Mouse (Mus musculus): Measurements from ENCODE around the gene Lrrc51. TPM values are rescaled to one million over a fixed set of nuclear protein-coding genes. Genes with fewer than 3 reads are reported as not detected.

Lrrc51 gene
- polyA plus RNA-seq, 1 experiment from 2014 or later: 7.0 TPM

GRCm38 (mm10) chr7:101906287-101906681 lies 27.4 kb downstream of the Lrrc51 start, which contains the start of gene Tomt:
Tomt (minus strand) TSS chr7:101906359.
- peak within 1 kb of the TSS; percentile 95 for H3K9ac ChIP-seq (ENCODE audit: low read length)
- H3K4me3 ChIP-seq (ENCODE audit: low read depth, low read length): peak within 1 kb of the TSS; percentile 82
- H3K27ac ChIP-seq (replicated peaks): peak within 1 kb of the TSS; percentile 96
- H3K36me3 ChIP-seq (ENCODE audit: control insufficient read depth, insufficient read depth, low read length): peaks cover 6% of the 10 kb centered on the region
- H3K4me1 ChIP-seq (replicated peaks; ENCODE audit: control insufficient read depth, insufficient read depth): peaks cover 5% of the 10 kb centered on the region
- peak within 1 kb of the TSS; percentile 65 for H3K4me2 ChIP-seq (replicated peaks; ENCODE audit: low read depth)
- ATAC-seq (ENCODE audit: low FRiP score, low TSS enrichment): no peak
- WGBS: 9% methylated on average over 11 of the region's 11 CpGs
- DNase-seq (ENCODE audit: low spot score): no peak
- H3K27me3 ChIP-seq (ENCODE audit: control insufficient read depth, insufficient read depth, low read length): no peaks in the 10 kb centered on the region
- no peaks in the 10 kb centered on the region for H3K9me3 ChIP-seq (ENCODE audit: control insufficient read depth, low read length)
- TF ChIP-seq CTCF (IDR thresholded peaks at IDR 0.05; ENCODE audit: low read depth): no peak
- TF ChIP-seq EP300 (optimal IDR thresholded peaks at IDR 0.05): no peak

GRCm38 (mm10) chr7:101905561-101906286 lies 28.0 kb downstream of the Lrrc51 start, which contains the start of gene Lamtor1:
Lamtor1 (plus strand) TSS chr7:101905904.
- under 1% methylated on average over 59 of the region's 61 CpGs for WGBS

DNA sequence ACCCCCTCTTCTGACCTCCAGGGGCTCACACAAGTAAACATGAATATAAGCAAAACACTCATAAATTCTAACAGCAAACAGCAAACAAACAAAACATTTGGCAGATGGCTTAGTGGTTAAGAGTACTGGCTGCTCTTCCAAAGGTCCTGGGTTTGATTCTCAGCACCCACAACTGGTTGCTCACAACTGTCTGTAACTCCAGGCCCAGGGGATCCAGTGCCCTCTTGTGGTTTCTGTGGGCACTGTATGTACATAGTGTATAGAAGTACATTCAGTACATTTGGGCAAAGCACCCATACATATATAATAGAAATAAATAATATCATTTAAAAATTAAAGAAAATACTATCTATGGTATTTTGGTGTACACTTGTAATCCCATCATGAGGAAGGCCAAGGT lies 30.8 kb downstream of the Lrrc51 start:
- no peak overlapping the region for H3K4me2 ChIP-seq (replicated peaks; ENCODE audit: low read depth)
- no peak overlapping the region for H3K4me3 ChIP-seq (ENCODE audit: low read depth, low read length)
- no peaks in the 10 kb centered on the region for H3K27me3 ChIP-seq (ENCODE audit: control insufficient read depth, insufficient read depth, low read length)
- DNase-seq (ENCODE audit: low spot score): no peak
- ATAC-seq (ENCODE audit: low FRiP score, low TSS enrichment): no peak
- peaks cover 5% of the 10 kb centered on the region for H3K4me1 ChIP-seq (replicated peaks; ENCODE audit: control insufficient read depth, insufficient read depth)
- H3K36me3 ChIP-seq (ENCODE audit: control insufficient read depth, insufficient read depth, low read length): no peaks in the 10 kb centered on the region
- H3K9me3 ChIP-seq (ENCODE audit: control insufficient read depth, low read length): no peaks in the 10 kb centered on the region
- no peak overlapping the region for H3K9ac ChIP-seq (ENCODE audit: low read length)
- TF ChIP-seq EP300 (optimal IDR thresholded peaks at IDR 0.05): no peak
- TF ChIP-seq CTCF (IDR thresholded peaks at IDR 0.05; ENCODE audit: low read depth): peak; percentile 39; the same call in 1 of the 2 replicates
- no peak overlapping the region for H3K27ac ChIP-seq (replicated peaks)

More at GRCm38 (mm10) chr7:101905561-101906286, 28.0 kb downstream of the Lrrc51 start, which contains the start of gene Lamtor1:
- no peaks in the 10 kb centered on the region for H3K9me3 ChIP-seq (ENCODE audit: control insufficient read depth, low read length)
- peak within 1 kb of the TSS; percentile 65 for H3K4me2 ChIP-seq (replicated peaks; ENCODE audit: low read depth)
- H3K27me3 ChIP-seq (ENCODE audit: control insufficient read depth, insufficient read depth, low read length): no peaks in the 10 kb centered on the region
- peaks cover 3% of the 10 kb centered on the region for H3K36me3 ChIP-seq (ENCODE audit: control insufficient read depth, insufficient read depth, low read length)
- peak within 1 kb of the TSS; percentile 96 for H3K27ac ChIP-seq (replicated peaks)
- ATAC-seq (ENCODE audit: low FRiP score, low TSS enrichment): peak; percentile 97
- H3K4me1 ChIP-seq (replicated peaks; ENCODE audit: control insufficient read depth, insufficient read depth): peaks cover 5% of the 10 kb centered on the region
- TF ChIP-seq CTCF (IDR thresholded peaks at IDR 0.05; ENCODE audit: low read depth): 0 out of 2 replicates have a peak, but pooled peaks have one; percentile 7
- peak; percentile 3 for TF ChIP-seq EP300 (optimal IDR thresholded peaks at IDR 0.05)
- peak within 1 kb of the TSS; percentile 82 for H3K4me3 ChIP-seq (ENCODE audit: low read depth, low read length)
- H3K9ac ChIP-seq (ENCODE audit: low read length): peak within 1 kb of the TSS; percentile 95
- peak; percentile 100 for DNase-seq (ENCODE audit: low spot score)

GRCm38 (mm10) chr7:101901969-101902368 lies 31.7 kb downstream of the Lrrc51 start:
- no peak overlapping the region for H3K4me3 ChIP-seq (ENCODE audit: low read depth, low read length)
- no peak for ATAC-seq (ENCODE audit: low FRiP score, low TSS enrichment)
- H3K9me3 ChIP-seq (ENCODE audit: control insufficient read depth, low read length): no peaks in the 10 kb centered on the region
- peaks cover 5% of the 10 kb centered on the region for H3K4me1 ChIP-seq (replicated peaks; ENCODE audit: control insufficient read depth, insufficient read depth)
- 96% methylated on average over 10 of the region's 10 CpGs for WGBS
- H3K27ac ChIP-seq (replicated peaks): no peak overlapping the region
- H3K27me3 ChIP-seq (ENCODE audit: control insufficient read depth, insufficient read depth, low read length): no peaks in the 10 kb centered on the region
- no peaks in the 10 kb centered on the region for H3K36me3 ChIP-seq (ENCODE audit: control insufficient read depth, insufficient read depth, low read length)
- H3K4me2 ChIP-seq (replicated peaks; ENCODE audit: low read depth): no peak overlapping the region
- no peak overlapping the region for H3K9ac ChIP-seq (ENCODE audit: low read length)
- DNase-seq (ENCODE audit: low spot score): no peak
- TF ChIP-seq CTCF (IDR thresholded peaks at IDR 0.05; ENCODE audit: low read depth) (no peak), EP300 (optimal IDR thresholded peaks at IDR 0.05) (no peak)

DNA sequence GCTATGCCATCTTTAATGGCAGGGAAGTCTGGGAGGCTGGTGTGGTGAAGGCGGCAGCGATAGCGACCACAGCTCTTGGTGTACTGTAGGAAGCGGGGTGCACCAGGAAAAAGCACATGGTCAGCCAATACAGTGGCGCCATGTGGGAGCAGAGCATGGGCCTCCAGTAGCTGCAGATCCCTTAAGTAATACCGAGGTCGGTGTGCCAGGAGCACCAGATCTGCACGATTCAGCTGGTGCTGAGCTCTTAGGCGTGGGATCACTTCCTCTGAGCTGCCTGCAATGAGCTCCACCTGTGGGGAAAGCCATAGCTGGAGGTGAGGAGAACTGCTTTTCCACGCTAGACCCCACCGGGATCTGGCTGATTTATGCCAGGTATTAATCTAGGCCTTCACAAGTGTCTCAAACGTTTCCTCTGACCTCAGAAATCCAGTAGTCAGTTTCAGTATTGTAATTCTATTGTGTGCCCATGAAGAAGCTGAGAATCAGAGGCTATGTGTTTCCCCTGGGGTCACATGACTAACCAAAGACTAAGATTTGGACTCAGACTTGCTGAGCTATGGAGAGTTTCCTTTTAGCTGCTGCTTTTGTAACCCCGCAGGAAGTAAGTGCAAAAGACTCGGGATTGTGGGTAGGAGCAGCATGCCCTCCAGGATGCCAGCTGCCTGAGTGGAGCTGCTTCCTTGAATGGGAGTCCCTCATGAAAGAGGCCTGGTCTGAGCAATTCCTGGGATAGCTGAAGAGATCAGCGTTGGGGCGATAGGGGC lies 33.2 kb downstream of the Lrrc51 start:
- H3K27ac ChIP-seq (replicated peaks): no peak overlapping the region
- H3K9me3 ChIP-seq (ENCODE audit: control insufficient read depth, low read length): no peaks in the 10 kb centered on the region
- H3K4me3 ChIP-seq (ENCODE audit: low read depth, low read length): no peak overlapping the region
- H3K36me3 ChIP-seq (ENCODE audit: control insufficient read depth, insufficient read depth, low read length): no peaks in the 10 kb centered on the region
- no peaks in the 10 kb centered on the region for H3K4me1 ChIP-seq (replicated peaks; ENCODE audit: control insufficient read depth, insufficient read depth)
- TF ChIP-seq EP300 (optimal IDR thresholded peaks at IDR 0.05): no peak
- TF ChIP-seq CTCF (IDR thresholded peaks at IDR 0.05; ENCODE audit: low read depth): no peak
- DNase-seq (ENCODE audit: low spot score) (no peak), ATAC-seq (ENCODE audit: low FRiP score, low TSS enrichment) (no peak)
- H3K4me2 ChIP-seq (replicated peaks; ENCODE audit: low read depth): no peak overlapping the region
- no peak overlapping the region for H3K9ac ChIP-seq (ENCODE audit: low read length)
- H3K27me3 ChIP-seq (ENCODE audit: control insufficient read depth, insufficient read depth, low read length): no peaks in the 10 kb centered on the region
- WGBS: 87% methylated on average over 16 of the region's 16 CpGs
